Mouse (Mus musculus) C2C12 (cell line): ENCODE results near the gene Themis. TPM values are rescaled to one million over a fixed set of nuclear protein-coding genes. Genes with fewer than 3 reads are reported as not detected.
A peak's percentile ranks its signal among the peaks of the same experiment; 100 is the strongest.

Experiments used
- H3K27me3 ChIP-seq: one replicate; pipeline ENCODE4 v1.6.1; 2011; ENCODE audit not compliant: control insufficient read depth, insufficient read depth, insufficient read length
- H3K36me3 ChIP-seq: one replicate; pipeline ENCODE4 v1.6.1; 2011; ENCODE audit not compliant: control insufficient read depth, insufficient read depth
- H3K4me3 ChIP-seq: one replicate; pipeline ENCODE4 v1.5.1; 2011; ENCODE audit warnings: mild to moderate bottlenecking, control low read depth; ENCODE audit not compliant: poor library complexity, insufficient read depth, severe bottlenecking
- H3K79me2 ChIP-seq: one replicate; pipeline ENCODE4 v1.6.1; 2011; ENCODE audit not compliant: control insufficient read depth, insufficient read depth
- H3K79me3 ChIP-seq: one replicate; pipeline ENCODE4 v1.6.1; 2011; ENCODE audit warnings: low read depth, control low read depth
- H3ac ChIP-seq: one replicate; pipeline ENCODE3; 2011; ENCODE audit warnings: low read depth; ENCODE audit not compliant: control insufficient read depth, insufficient read length
- CEBPB ChIP-seq: IDR thresholded peaks from one replicate; pipeline ENCODE4 v1.6.1; 2011; ENCODE audit warnings: low read depth, mild to moderate bottlenecking, control low read depth, moderate library complexity
- CTCF ChIP-seq: IDR thresholded peaks from one replicate; pipeline ENCODE4 v1.5.1; 2011; ENCODE audit not compliant: control insufficient read depth, insufficient read depth, insufficient read length
- FOSL1 ChIP-seq: IDR thresholded peaks from one replicate; pipeline ENCODE4 v1.8.0; 2011; ENCODE audit warnings: mild to moderate bottlenecking, low read length; ENCODE audit not compliant: poor library complexity, insufficient read depth, severe bottlenecking
- MAX ChIP-seq: IDR thresholded peaks from one replicate; pipeline ENCODE4 v1.6.1; 2011; ENCODE audit warnings: mild to moderate bottlenecking, control low read depth
- MYOD1 ChIP-seq: IDR thresholded peaks from one replicate; pipeline ENCODE4 v1.6.1; 2011; ENCODE audit warnings: low read depth; ENCODE audit not compliant: control insufficient read depth, insufficient read length
- MYOG ChIP-seq: IDR thresholded peaks from one replicate; pipeline ENCODE4 v1.6.1; 2011; ENCODE audit not compliant: control insufficient read depth, insufficient read length; ENCODE audit errors: extremely low read depth
- USF1 ChIP-seq: IDR thresholded peaks from one replicate; pipeline ENCODE4 v1.6.1; 2011; ENCODE audit warnings: low read depth, mild to moderate bottlenecking, control low read depth, moderate library complexity
- polyA plus RNA-seq: library from polyadenylated mRNA; unstranded; fragments of >200 nt; fragmentation: generic; extraction: Trizol; gene quantifications from one replicate; pipeline ENCODE4 v1.2.1, GENCODE M21; 2012; ENCODE audit warnings: missing spikeins

Gene Themis
- polyA plus RNA-seq, 1 experiment, result not detected

GRCm38 (mm10) chr10:28649900-28650160 is 18.3 kb upstream of the Themis start:
- Histone ChIP-seq H3ac (no peak overlapping the region), H3K4me3 (no peak overlapping the region), H3K79me3 (no peaks in the 10 kb centered on the region), H3K36me3 (no peaks in the 10 kb centered on the region), H3K79me2 (no peaks in the 10 kb centered on the region), H3K27me3 (no peaks in the 10 kb centered on the region)
- TF ChIP-seq MYOD1 (no peak), CEBPB (no peak), CTCF (no peak), MAX (no peak), USF1 (no peak), FOSL1 (no peak), MYOG (no peak)

- Histone ChIP-seq H3K36me3 (no peaks in the 10 kb centered on the region), H3ac (no peak overlapping the region), H3K27me3 (no peaks in the 10 kb centered on the region), H3K79me2 (no peaks in the 10 kb centered on the region), H3K79me3 (no peaks in the 10 kb centered on the region), H3K4me3 (no peak overlapping the region)
- TF ChIP-seq MYOD1 (peak; percentile 22), FOSL1 (no peak), USF1 (no peak), MAX (no peak)
Observed at GRCm38 (mm10) chr10:28651910-28652309, 16.2 kb upstream of the Themis start.

GRCm38 (mm10) chr10:28654733-28655132 is 13.4 kb upstream of the Themis start:
- TF ChIP-seq MYOG (no peak), CTCF (no peak), CEBPB (no peak), FOSL1 (no peak), MYOD1 (no peak), MAX (no peak), USF1 (no peak)
- no peaks in the 10 kb centered on the region for H3K36me3 ChIP-seq
- H3K79me3 ChIP-seq, result no peaks in the 10 kb centered on the region
- no peak overlapping the region for H3ac ChIP-seq
- H3K27me3 ChIP-seq, result no peaks in the 10 kb centered on the region
- no peak overlapping the region for H3K4me3 ChIP-seq
- H3K79me2 ChIP-seq, result no peaks in the 10 kb centered on the region

- no peaks in the 10 kb centered on the region for H3K27me3 ChIP-seq
- no peaks in the 10 kb centered on the region for H3K36me3 ChIP-seq
- H3K79me2 ChIP-seq, result no peaks in the 10 kb centered on the region
- no peak overlapping the region for H3K4me3 ChIP-seq
- TF ChIP-seq FOSL1 (no peak), CTCF (no peak), USF1 (no peak), MYOD1 (no peak), MYOG (no peak), CEBPB (no peak), MAX (no peak)
- H3ac ChIP-seq, result no peak overlapping the region
- H3K79me3 ChIP-seq, result no peaks in the 10 kb centered on the region
Observed at GRCm38 (mm10) chr10:28665141-28665540, 3.0 kb upstream of the Themis start.

- Histone ChIP-seq H3K36me3 (no peaks in the 10 kb centered on the region), H3K4me3 (no peak overlapping the region), H3K79me2 (no peaks in the 10 kb centered on the region), H3K79me3 (no peaks in the 10 kb centered on the region), H3ac (no peak overlapping the region), H3K27me3 (no peaks in the 10 kb centered on the region)
- TF ChIP-seq MYOG (no peak), FOSL1 (no peak), MYOD1 (no peak), MAX (no peak), CTCF (no peak), CEBPB (no peak), USF1 (no peak)
Observed at GRCm38 (mm10) chr10:28673931-28674330, 5.8 kb downstream of the Themis start.

GRCm38 (mm10) chr10:28675337-28675736 is 7.2 kb downstream of the Themis start:
- H3K27me3 ChIP-seq, result no peaks in the 10 kb centered on the region
- H3K36me3 ChIP-seq, result no peaks in the 10 kb centered on the region
- no peak overlapping the region for H3ac ChIP-seq
- TF ChIP-seq MAX (no peak), MYOG (no peak), CTCF (no peak), USF1 (no peak), MYOD1 (no peak), CEBPB (no peak), FOSL1 (no peak)
- H3K79me3 ChIP-seq, result no peaks in the 10 kb centered on the region
- no peaks in the 10 kb centered on the region for H3K79me2 ChIP-seq
- H3K4me3 ChIP-seq, result no peak overlapping the region
